Comparison of ENCODE assay signal across 18 mouse cellular contexts in the genomic region with DNA sequence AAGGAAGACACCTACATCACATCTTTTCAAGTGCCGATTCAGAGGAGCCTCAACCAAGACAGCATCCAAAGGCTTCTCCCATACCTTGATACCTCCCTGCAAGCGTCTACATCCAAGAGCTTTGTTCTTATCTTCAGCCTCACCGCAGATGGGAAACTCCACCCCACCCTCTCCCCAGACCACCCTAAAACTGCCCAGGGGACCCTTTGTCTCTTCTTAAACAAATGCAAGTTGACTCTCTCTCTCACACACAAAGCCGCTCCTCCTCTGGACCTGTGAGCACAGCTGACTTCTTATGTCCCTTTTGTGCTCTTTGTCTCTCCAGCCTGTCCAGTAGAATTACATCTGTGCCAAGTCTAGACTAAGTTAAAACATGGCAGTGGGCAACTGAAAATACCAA.
"Had no signal": no experiment of that assay in that cellular context is flagged by ENCODE, and none has a peak within 500 bp of the region (broad histone marks: within the 10 kb centered on the region; RNA-seq: fewer than 3 reads in every experiment).

No protein-coding gene starts in this region.

- H3K4me1 ChIP-seq: liver, embryonic 13.5 days; stomach, embryonic 15.5 days had no signal

- H3K9ac ChIP-seq: kidney, embryonic 15.5 days; liver, embryonic 13.5 days; midbrain, embryonic 12.5 days; midbrain, embryonic 15.5 days; stomach, embryonic 15.5 days had no signal

- H3K4me2 ChIP-seq: kidney, embryonic 15.5 days; liver, embryonic 13.5 days; midbrain, embryonic 12.5 days; midbrain, embryonic 15.5 days; stomach, embryonic 15.5 days had no signal

- DNase-seq: kidney, adult 2 months; kidney, postnatal 10 days; kidney, postnatal 36 days; layer of hippocampus, postnatal 36 days; liver, embryonic 13.5 days; lung, adult 2 months; lung, postnatal 14 days; lung, postnatal 4 days; retina, postnatal 1 day; right cerebral cortex, postnatal 25 days; spleen, adult 18-20 months; thymus, postnatal 36 days had no signal

- H3K27me3 ChIP-seq: liver, embryonic 13.5 days; midbrain, embryonic 12.5 days; midbrain, embryonic 15.5 days; stomach, embryonic 15.5 days had no signal

- H3K36me3 ChIP-seq: kidney, embryonic 15.5 days; liver, embryonic 13.5 days; midbrain, embryonic 12.5 days; midbrain, embryonic 15.5 days; stomach, embryonic 15.5 days had no signal

- ATAC-seq: midbrain, embryonic 15.5 days had no signal

- H3K27ac ChIP-seq: kidney, embryonic 15.5 days; left cerebral cortex, adult 2 months; liver, embryonic 13.5 days; midbrain, embryonic 12.5 days; midbrain, embryonic 15.5 days; stomach, embryonic 15.5 days had no signal

- H3K4me3 ChIP-seq: kidney, embryonic 15.5 days; left cerebral cortex, adult 2 months; liver, embryonic 13.5 days; midbrain, embryonic 12.5 days; midbrain, embryonic 15.5 days; myocyte; stomach, embryonic 15.5 days had no signal

- H3K9me3 ChIP-seq: kidney, embryonic 15.5 days; liver, embryonic 13.5 days; midbrain, embryonic 12.5 days; midbrain, embryonic 15.5 days; stomach, embryonic 15.5 days had no signal
